Mouse (Mus musculus) megakaryocyte, adult 5-6 weeks (primary cell): ENCODE measurements around the gene Atp6v0e. TPM values are rescaled to one million over a fixed set of nuclear protein-coding genes. Genes with fewer than 3 reads are reported as not detected.

ENCODE experiments used
- ATAC-seq: 2 replicates; pipeline ENCODE4 v1.8.0; 2016; ENCODE audit warnings: mild to moderate bottlenecking, inconsistent platforms; ENCODE audit not compliant: poor library complexity, severe bottlenecking
- total RNA-seq, 2 experiments: library from RNA; stranded (forward) in 1 of 2; stranded (reverse) in 1 of 2; fragments of 153-499, 151-499 nt in 1 of 2; fragments of 221-1000, 200-1000 nt in 1 of 2; gene quantifications; 2 replicates each; pipeline versions ENCODE4 v1.2.3 to v1.2.4; 2015 to 2017

Gene Atp6v0e
- total RNA-seq, 2 experiments from 2014 or later = 336 to 571 TPM

- 0 out of 2 replicates have a peak, but pooled peaks have one; percentile 20 for ATAC-seq
These were observed 23.2 kb upstream of the Atp6v0e start for GRCm38 (mm10) chr17:26639791-26640190.

GRCm38 (mm10) chr17:26640286-26640740, 22.7 kb upstream of the Atp6v0e start:
- 0 out of 2 replicates have a peak, but pooled peaks have one; percentile 26 for ATAC-seq

GRCm38 (mm10) chr17:26643456-26643855, 19.6 kb upstream of the Atp6v0e start:
- no peak for ATAC-seq

- no peak for ATAC-seq
These were observed 19.0 kb upstream of the Atp6v0e start for GRCm38 (mm10) chr17:26643993-26644392.

- ATAC-seq = no peak
These were observed 18.3 kb upstream of the Atp6v0e start for GRCm38 (mm10) chr17:26644509-26645410.

GRCm38 (mm10) chr17:26645411-26645854, 17.6 kb upstream of the Atp6v0e start:
- ATAC-seq = no peak

GRCm38 (mm10) chr17:26647283-26647682, 15.7 kb upstream of the Atp6v0e start:
- ATAC-seq = no peak

GRCm38 (mm10) chr17:26649565-26649964, 13.5 kb upstream of the Atp6v0e start:
- no peak for ATAC-seq

- no peak for ATAC-seq
These were observed 12.3 kb upstream of the Atp6v0e start for GRCm38 (mm10) chr17:26650451-26651363.

GRCm38 (mm10) chr17:26658854-26659572, 4.0 kb upstream of the Atp6v0e start:
- ATAC-seq = no peak

- no peak for ATAC-seq
These were observed 3.5 kb upstream of the Atp6v0e start for GRCm38 (mm10) chr17:26659573-26659915.

GRCm38 (mm10) chr17:26660192-26660912, 2.7 kb upstream of the Atp6v0e start:
- ATAC-seq = peak; percentile 62

- ATAC-seq = no peak
These were observed 827 bp upstream of the Atp6v0e start for GRCm38 (mm10) chr17:26662204-26662603.

- ATAC-seq = no peak
These were observed 2.6 kb downstream of the Atp6v0e start for GRCm38 (mm10) chr17:26665600-26665999.

- ATAC-seq = no peak
These were observed 8.2 kb downstream of the Atp6v0e start for GRCm38 (mm10) chr17:26671268-26671667.

- ATAC-seq = no peak
These were observed 12.8 kb downstream of the Atp6v0e start for GRCm38 (mm10) chr17:26675845-26676244.

GRCm38 (mm10) chr17:26676252-26676615, 13.2 kb downstream of the Atp6v0e start:
- peak; percentile 93 for ATAC-seq

- peak; percentile 75 for ATAC-seq
These were observed 13.8 kb downstream of the Atp6v0e start for GRCm38 (mm10) chr17:26676616-26677376.
